Mouse (Mus musculus) embryonic stem cell, embryonic (primary cell): ENCODE measurements around the gene Prpf38b.

Experiments
- CTCF ChIA-PET, 4 experiments: fragments of 300-600 bp in 2 of 4; fragments of 350-600 bp in 2 of 4; sonication (Branson Sonifier 250); formaldehyde crosslinking; loops; one replicate each; lab custom pipeline; 2022; ENCODE audit warnings: inconsistent platforms in 2 of 4; lab: Charles Lee
- POLR2A ChIA-PET, 4 experiments: fragments of 300-600 bp in 2 of 4; fragments of 350-600 bp in 2 of 4; sonication (Branson Sonifier 250); formaldehyde crosslinking; loops; one replicate each; lab custom pipeline; 2022; ENCODE audit warnings: antibody characterized with exemption in 4 of 4, inconsistent platforms in 1 of 4; lab: Charles Lee

Prpf38b gene

GRCm38 (mm10) chr3:108881873-108882272 is 29.7 kb downstream of the Prpf38b start:
- POLR2A ChIA-PET, result interaction anchor here in 3 of 4 experiments (0.6 to 4.0 kb wide), 12 partner anchors 16 to 597 kb away, joined by 3 to 22 read pairs (median 4); partner anchors contain the start of genes Prpf38b (in 2 of the 3) and Stxbp3 (in 1 of the 3)

GRCm38 (mm10) chr3:108880544-108881507 is 30.7 kb downstream of the Prpf38b start:
- POLR2A ChIA-PET, result interaction anchor here (0.6 to 4.0 kb wide), 21 partner anchors 9 to 228 kb away, joined by 3 to 22 read pairs (median 3); partner anchors contain the start of genes Prpf38b (in 3 of the 4), Fndc7 (in 1 of the 4) and Stxbp3 (in 1 of the 4)
- CTCF ChIA-PET, result interaction anchor here in 3 of 4 experiments (0.6 to 2.2 kb wide), 8 partner anchors 13 to 159 kb away, joined by 3 to 6 read pairs (median 4); partner anchors contain the start of genes Stxbp3 (in 2 of the 3) and Gpsm2 (in 1 of the 3)

More at GRCm38 (mm10) chr3:108881873-108882272, 29.7 kb downstream of the Prpf38b start:
- CTCF ChIA-PET, result interaction anchor here in 2 of 4 experiments (0.7 to 2.2 kb wide), 4 partner anchors 41 to 170 kb away, joined by 3 to 9 read pairs (median 4); partner anchors contain the start of gene Stxbp3 (in 1 of the 2)

DNA sequence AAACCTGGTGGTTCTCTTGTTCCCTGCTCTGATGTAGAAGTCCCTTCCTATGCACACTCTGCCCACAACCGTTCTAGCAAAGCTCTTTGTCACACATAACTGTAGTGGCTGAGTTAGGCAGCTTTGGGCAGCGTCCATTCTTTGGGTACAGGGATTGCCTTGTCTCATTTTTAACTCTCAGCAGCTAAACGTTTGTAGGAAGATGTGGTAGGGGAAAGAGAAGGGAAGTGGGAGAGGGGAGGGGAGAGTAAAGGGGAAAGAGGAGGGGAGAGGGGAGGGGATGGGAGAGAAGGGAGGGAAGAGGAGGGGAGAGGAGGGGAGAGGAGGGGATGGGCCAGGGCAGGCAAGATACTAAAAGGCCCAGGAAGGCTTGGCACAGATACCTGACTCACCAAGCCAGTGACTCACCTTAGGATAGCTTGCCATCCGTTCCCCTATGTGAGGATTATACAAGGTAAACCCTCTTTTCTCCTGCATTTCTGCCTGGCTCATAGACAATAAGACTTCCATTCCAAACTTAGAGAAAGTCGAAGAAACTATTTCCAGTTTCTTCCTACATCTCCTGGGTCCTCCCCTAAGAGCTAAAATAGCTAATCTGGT is 31.6 kb downstream of the Prpf38b start:
- CTCF ChIA-PET, result interaction anchor here in 3 of 4 experiments (0.9 to 2.2 kb wide), 5 partner anchors 14 to 147 kb away, joined by 3 to 6 read pairs (median 4); partner anchors contain the start of gene Stxbp3 (in 2 of the 3)
- POLR2A ChIA-PET, result interaction anchor here in 3 of 4 experiments (0.5 to 4.0 kb wide), 14 partner anchors 16 to 496 kb away, joined by 3 to 22 read pairs (median 3); partner anchors contain the start of genes Prpf38b (in 2 of the 3), Clcc1 (in 1 of the 3) and Psrc1 (in 1 of the 3)

GRCm38 (mm10) chr3:108879129-108879528 is 32.4 kb downstream of the Prpf38b start:
- POLR2A ChIA-PET, result interaction anchor here in 2 of 4 experiments (0.5 to 4.0 kb wide), 8 partner anchors 16 to 495 kb away, joined by 3 to 22 read pairs (median 3); partner anchors contain the start of genes Prpf38b (in 2 of the 2), Clcc1 (in 1 of the 2) and Psrc1 (in 1 of the 2)
- CTCF ChIA-PET, result interaction anchor here in 2 of 4 experiments (0.9 to 1.2 kb wide), 2 partner anchors 14 to 22 kb away, joined by 3 to 4 read pairs; no protein-coding TSS in a partner anchor

DNA sequence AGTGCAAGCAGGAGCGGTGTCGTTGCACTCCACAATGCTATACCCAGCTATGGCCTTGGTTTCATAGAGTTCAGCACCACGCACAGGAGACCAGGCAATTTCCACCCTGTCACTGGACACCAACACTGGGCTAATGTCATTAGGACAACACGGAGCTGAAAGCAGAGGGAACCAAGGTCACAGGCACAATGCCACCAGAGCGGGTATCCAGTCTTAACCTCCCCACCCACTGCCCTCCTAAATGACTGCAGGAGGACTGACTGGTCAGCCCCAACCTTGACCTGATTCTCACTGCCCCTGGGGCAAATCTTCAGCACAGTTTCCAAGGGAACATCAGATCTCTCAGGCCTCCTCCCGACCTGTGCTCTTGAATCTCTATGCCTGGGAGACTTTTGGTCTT is 40.9 kb downstream of the Prpf38b start:
- CTCF ChIA-PET, result no interaction called here
- POLR2A ChIA-PET, result interaction anchor here in 3 of 4 experiments (0.6 to 0.7 kb wide), 3 partner anchors 112 to 308 kb away, joined by 3 to 5 read pairs (median 3); partner anchors contain the start of gene Gpsm2 (in 1 of the 3)

- ChIA-PET CTCF (interaction anchor here in 1 of 4 experiments (0.7 kb wide), 1 partner anchor 135 kb away, joined by 3 read pairs; no protein-coding TSS in a partner anchor), POLR2A (interaction anchor here in 1 of 4 experiments (1.0 kb wide), 1 partner anchor 8 kb away, joined by 4 read pairs; no protein-coding TSS in a partner anchor)
Observed at GRCm38 (mm10) chr3:108867449-108867848, 44.1 kb downstream of the Prpf38b start.

GRCm38 (mm10) chr3:108865676-108866075 is 45.9 kb downstream of the Prpf38b start:
- POLR2A ChIA-PET, result interaction anchor here in 3 of 4 experiments (0.5 to 1.5 kb wide), 5 partner anchors 9 to 688 kb away, joined by 4 to 6 read pairs (median 4); no protein-coding TSS in a partner anchor
- CTCF ChIA-PET, result interaction anchor here in 1 of 4 experiments (1.3 kb wide), 1 partner anchor 14 kb away, joined by 3 read pairs; no protein-coding TSS in a partner anchor

DNA sequence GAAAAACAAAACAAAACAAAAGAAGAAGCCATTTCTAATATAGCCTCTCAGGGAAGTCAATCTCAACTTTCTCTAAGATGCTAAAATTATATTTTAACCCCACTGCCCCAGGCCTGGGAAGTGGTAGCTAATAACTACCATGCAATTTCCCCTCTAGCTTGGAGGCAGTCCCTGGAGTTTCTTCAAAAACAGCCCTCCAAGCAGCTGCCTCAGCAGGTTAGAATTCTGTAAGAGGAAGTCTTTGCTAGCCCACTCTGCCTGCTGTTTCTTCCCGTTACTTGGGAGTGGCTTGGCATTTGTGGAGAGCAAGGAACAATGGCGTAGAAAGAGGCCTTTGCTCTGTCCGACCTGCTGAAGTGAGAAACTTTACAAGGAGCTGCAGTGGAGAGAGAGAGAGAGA is 46.4 kb downstream of the Prpf38b start:
- POLR2A ChIA-PET, result interaction anchor here in 3 of 4 experiments (0.5 to 1.5 kb wide), 5 partner anchors 8 to 688 kb away, joined by 4 to 6 read pairs (median 4); no protein-coding TSS in a partner anchor
- CTCF ChIA-PET, result interaction anchor here in 1 of 4 experiments (0.6 to 1.3 kb wide), 2 partner anchors 15 to 19 kb away, joined by 3 to 15 read pairs; no protein-coding TSS in a partner anchor

DNA sequence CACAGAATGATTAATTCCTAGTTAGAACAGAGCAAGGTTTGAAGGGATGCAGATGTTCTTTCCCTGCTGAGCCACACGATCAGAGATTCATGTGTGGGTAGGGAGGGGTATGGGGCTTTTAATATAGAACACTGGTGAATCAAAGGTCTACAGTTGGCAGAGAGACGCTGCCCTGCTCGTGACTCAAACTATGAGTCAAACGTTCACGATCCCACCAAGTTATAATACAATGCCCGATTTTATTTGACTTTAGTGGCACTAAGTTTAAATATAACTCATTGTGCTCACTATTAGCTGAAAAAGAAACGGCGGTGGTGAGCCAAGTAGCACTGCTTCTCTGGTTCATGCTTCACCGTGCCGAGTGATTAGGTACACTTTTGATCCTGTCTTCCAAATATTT is 48.4 kb downstream of the Prpf38b start:
- POLR2A ChIA-PET, result no interaction called here
- CTCF ChIA-PET, result no interaction called here

DNA sequence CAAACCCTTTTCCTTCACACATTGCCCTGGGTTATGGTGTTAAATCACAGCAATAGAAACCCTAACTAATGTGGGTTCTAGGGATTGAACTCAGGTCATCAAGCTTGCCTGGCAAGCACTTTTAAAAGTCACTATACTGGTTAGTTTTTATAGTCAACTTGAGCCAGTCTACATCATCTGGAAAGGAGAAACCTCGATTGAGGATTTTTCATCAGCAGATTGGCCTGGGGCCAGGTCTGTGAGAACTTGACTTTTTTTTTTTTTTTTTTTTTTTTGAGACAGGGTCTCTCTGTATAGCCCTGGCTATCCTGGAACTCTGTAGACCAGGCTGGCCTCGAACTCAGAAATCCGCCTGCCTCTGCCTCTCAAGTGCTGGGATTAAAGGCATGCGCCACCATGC is 49.2 kb downstream of the Prpf38b start:
- ChIA-PET CTCF (interaction anchor here in 2 of 4 experiments (0.6 to 0.9 kb wide), 3 partner anchors 16 to 228 kb away, joined by 3 to 7 read pairs (median 3); partner anchors contain the start of gene Stxbp3 (in 1 of the 2)), POLR2A (interaction anchor here in 1 of 4 experiments (0.8 to 2.4 kb wide), 2 partner anchors 19 to 54 kb away, joined by 4 to 7 read pairs; no protein-coding TSS in a partner anchor)

- CTCF ChIA-PET, result interaction anchor here in 1 of 4 experiments (0.5 kb wide), 1 partner anchor 8 kb away, joined by 3 read pairs; no protein-coding TSS in a partner anchor
- POLR2A ChIA-PET, result interaction anchor here in 1 of 4 experiments (0.9 to 2.4 kb wide), 3 partner anchors 20 to 138 kb away, joined by 5 to 10 read pairs (median 7); partner anchors contain the start of gene Prpf38b
Observed at GRCm38 (mm10) chr3:108860786-108861185, 50.7 kb downstream of the Prpf38b start.

DNA sequence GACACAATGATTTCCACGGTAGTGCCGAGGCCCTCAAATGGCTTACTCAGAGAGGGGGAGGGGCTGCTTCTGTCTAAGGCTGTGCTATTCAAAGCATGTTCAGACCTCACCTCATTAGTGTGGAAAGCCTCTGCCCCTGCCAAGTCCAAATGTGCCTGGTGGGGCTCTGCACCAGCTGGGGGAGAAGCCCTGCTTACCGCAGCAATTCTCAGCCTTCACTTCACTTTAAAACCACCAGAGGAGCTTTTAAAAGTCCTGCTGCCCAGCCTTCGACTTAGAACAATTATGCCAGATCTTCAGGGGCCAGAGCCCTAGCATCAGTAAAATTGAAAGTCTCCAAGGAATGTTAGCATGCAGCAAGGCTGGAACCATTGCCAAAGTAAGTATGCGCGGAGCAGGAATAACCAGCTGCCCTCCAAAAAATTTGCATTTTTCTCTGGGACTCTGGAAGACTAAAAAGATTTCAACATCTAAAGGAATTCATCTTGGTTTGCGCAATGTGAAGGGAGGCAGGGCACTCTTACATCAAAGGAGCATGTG is 53.2 kb downstream of the Prpf38b start:
- POLR2A ChIA-PET, result interaction anchor here in 2 of 4 experiments (0.6 to 2.1 kb wide), 4 partner anchors 18 to 60 kb away, joined by 3 to 10 read pairs (median 6); partner anchors contain the start of gene Stxbp3 (in 1 of the 2)

GRCm38 (mm10) chr3:108857714-108858113 is 53.8 kb downstream of the Prpf38b start:
- ChIA-PET POLR2A (interaction anchor here in 3 of 4 experiments (0.6 to 2.5 kb wide), 11 partner anchors 8 to 83 kb away, joined by 3 to 19 read pairs (median 4); partner anchors contain the start of genes Stxbp3 (in 2 of the 3), Gm9857 (in 1 of the 3) and Prpf38b (in 1 of the 3)), CTCF (interaction anchor here in 3 of 4 experiments (0.5 to 4.1 kb wide), 7 partner anchors 11 to 78 kb away, joined by 3 to 23 read pairs (median 5); partner anchors contain the start of genes Stxbp3 (in 2 of the 3) and Prpf38b (in 1 of the 3))

More for the DNA sequence above, 53.2 kb downstream of the Prpf38b start:
- CTCF ChIA-PET, result interaction anchor here in 3 of 4 experiments (0.6 to 4.1 kb wide), 3 partner anchors 18 to 28 kb away, joined by 5 to 23 read pairs (median 6); partner anchors contain the start of gene Stxbp3 (in 2 of the 3)

DNA sequence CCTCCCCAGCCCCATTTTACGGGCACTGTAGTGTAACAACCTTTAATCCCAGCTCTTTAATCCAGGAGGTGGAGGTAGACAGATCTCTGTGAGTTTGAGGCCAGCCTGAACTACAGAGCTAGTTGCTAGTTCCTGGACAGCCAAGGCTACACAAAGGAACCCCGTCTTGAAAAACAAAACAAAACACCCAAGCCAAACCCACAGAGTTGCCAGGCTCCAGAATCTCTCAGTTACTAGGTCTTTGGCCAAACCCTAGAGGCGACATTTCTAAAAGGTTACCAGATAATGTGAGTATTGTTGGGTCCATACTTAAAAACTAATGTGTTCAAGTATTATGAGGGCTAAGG is 54.4 kb downstream of the Prpf38b start:
- POLR2A ChIA-PET, result interaction anchor here (0.7 to 2.5 kb wide), 21 partner anchors 8 to 413 kb away, joined by 3 to 19 read pairs (median 5); partner anchors contain the start of genes Prpf38b (in 3 of the 4), Stxbp3 (in 3 of the 4), Gm9857 (in 1 of the 4) and Gpsm2 (in 1 of the 4)
- CTCF ChIA-PET, result interaction anchor here in 3 of 4 experiments (0.5 to 4.1 kb wide), 12 partner anchors 11 to 171 kb away, joined by 3 to 23 read pairs (median 4); partner anchors contain the start of genes Stxbp3 (in 3 of the 3), Fam102b (in 1 of the 3) and Prpf38b (in 1 of the 3)

- POLR2A ChIA-PET, result interaction anchor here (0.6 to 2.5 kb wide), 24 partner anchors 9 to 412 kb away, joined by 3 to 19 read pairs (median 5); partner anchors contain the start of genes Prpf38b (in 3 of the 4), Stxbp3 (in 3 of the 4), Gm9857 (in 1 of the 4) and Gpsm2 (in 1 of the 4)
- CTCF ChIA-PET, result interaction anchor here (0.5 to 4.1 kb wide), 15 partner anchors 12 to 171 kb away, joined by 3 to 23 read pairs (median 4); partner anchors contain the start of genes Stxbp3 (in 3 of the 4), Fam102b (in 1 of the 4) and Prpf38b (in 1 of the 4)
Observed at GRCm38 (mm10) chr3:108856386-108857123, 55.0 kb downstream of the Prpf38b start.
